20 mouse cellular contexts compared by ENCODE assay signal in genomic region chr1:126745482-126746136, GRCm38 (mm10).
A peak's percentile ranks its signal among the peaks of the same experiment; 100 is the strongest.
DNase-seq lines count a peak whose midpoint lies in the region; ATAC-seq and TF ChIP-seq lines count a peak whose summit lies in the region.
"Had no signal": no experiment of that assay in that cellular context is flagged by ENCODE, and none has a peak within 500 bp of the region (broad histone marks: within the 10 kb centered on the region; RNA-seq: fewer than 3 reads in every experiment).

No protein-coding gene starts in this region.

- no peak for ATAC-seq in heart, embryonic 11.5 days (replicated peaks; ENCODE audit: insufficient number of reproducible peaks, low FRiP score, low TSS enrichment)
- ATAC-seq in hindbrain, embryonic 11.5 days (ENCODE audit: low FRiP score) = peak; percentile 66
- ATAC-seq in neural tube, embryonic 13.5 days (ENCODE audit: low read depth) = 0 out of 2 replicates have a peak, but pooled peaks have one; percentile 21
- ATAC-seq: lung, postnatal 0 days had no signal

- WGBS in heart, embryonic 11.5 days (ENCODE audit: insufficient replicate concordance) = 54% methylated on average over 4 of the region's 4 CpGs
- WGBS in hindbrain, embryonic 11.5 days = 14% methylated on average over 4 of the region's 4 CpGs
- WGBS in neural tube, embryonic 13.5 days = 13% methylated on average over 4 of the region's 4 CpGs
- 55% methylated on average over 4 of the region's 4 CpGs for WGBS in limb, embryonic 10.5 days

- peak; percentile 55 for DNase-seq in heart, adult 11 months
- DNase-seq in embryo, embryonic 10 days (ENCODE audit: low spot score) = peak; percentile 77
- peak; percentile 50 for DNase-seq in hindbrain, embryonic 11.5 days (ENCODE audit: low spot score)
- no peak for DNase-seq in layer of hippocampus, adult 2 months (ENCODE audit: low spot score in 2 of 2)
- no peak for DNase-seq in limb, embryonic 10.5 days (ENCODE audit: low spot score)
- no peak for DNase-seq in layer of hippocampus, adult 18-20 months (ENCODE audit: low spot score in 2 of 2)
- DNase-seq: cerebellum, adult 11 months; cerebellum, postnatal 36 days; gastrocnemius, postnatal 36 days; kidney, adult 2 months; kidney, postnatal 36 days; spleen, adult 18-20 months; thymus, postnatal 36 days had no signal

- no peaks in the 10 kb centered on the region for H3K27me3 ChIP-seq in heart, embryonic 11.5 days (ENCODE audit: control insufficient read depth, insufficient read depth, low read length)
- no peaks in the 10 kb centered on the region for H3K27me3 ChIP-seq in hindbrain, embryonic 11.5 days (ENCODE audit: control insufficient read depth, insufficient read depth, low read length)
- H3K27me3 ChIP-seq in neural tube, embryonic 13.5 days = no peaks in the 10 kb centered on the region
- no peaks in the 10 kb centered on the region for H3K27me3 ChIP-seq in limb, embryonic 10.5 days (ENCODE audit: low read depth, poor library complexity, severe bottlenecking)
- H3K27me3 ChIP-seq: hindbrain, embryonic 15.5 days; megakaryocyte, embryonic 14.5 days had no signal

- H3K4me2 ChIP-seq in heart, embryonic 11.5 days = no peak overlapping the region
- H3K4me2 ChIP-seq in hindbrain, embryonic 11.5 days (replicated peaks; ENCODE audit: low read depth, low read length) = no peak overlapping the region
- H3K4me2 ChIP-seq in neural tube, embryonic 13.5 days = no peak overlapping the region
- H3K4me2 ChIP-seq: hindbrain, embryonic 15.5 days; limb, embryonic 12.5 days had no signal

- no peak for TF ChIP-seq CTCF in layer of hippocampus, adult 2 months (conservative IDR thresholded peaks at IDR 0.05)

- no peaks in the 10 kb centered on the region for H3K36me3 ChIP-seq in heart, embryonic 11.5 days (ENCODE audit: control insufficient read depth, insufficient read depth, low read length)
- H3K36me3 ChIP-seq in hindbrain, embryonic 11.5 days (ENCODE audit: control insufficient read depth, insufficient read depth, low read length) = no peaks in the 10 kb centered on the region
- no peaks in the 10 kb centered on the region for H3K36me3 ChIP-seq in neural tube, embryonic 13.5 days
- H3K36me3 ChIP-seq in limb, embryonic 10.5 days = no peaks in the 10 kb centered on the region
- H3K36me3 ChIP-seq: hindbrain, embryonic 15.5 days; limb, embryonic 12.5 days had no signal

- no peak overlapping the region for H3K27ac ChIP-seq in heart, embryonic 11.5 days (ENCODE audit: low read depth, low read length)
- H3K27ac ChIP-seq in hindbrain, embryonic 11.5 days (ENCODE audit: low read depth, low read length) = peak overlapping the region; percentile 83
- H3K27ac ChIP-seq in neural tube, embryonic 13.5 days (replicated peaks) = no peak overlapping the region; the same call in 1 of the 2 replicates
- H3K27ac ChIP-seq in layer of hippocampus, adult 2 months = no peak overlapping the region
- H3K27ac ChIP-seq in limb, embryonic 10.5 days = no peak overlapping the region
- H3K27ac ChIP-seq: hindbrain, embryonic 15.5 days; limb, embryonic 12.5 days; liver, embryonic 14.5 days had no signal

- H3K9me3 ChIP-seq in heart, embryonic 11.5 days (replicated peaks; ENCODE audit: control insufficient read depth, low read length) = no peaks in the 10 kb centered on the region
- no peaks in the 10 kb centered on the region for H3K9me3 ChIP-seq in hindbrain, embryonic 11.5 days (ENCODE audit: control insufficient read depth, low read length)
- H3K9me3 ChIP-seq in neural tube, embryonic 13.5 days = no peaks in the 10 kb centered on the region
- no peaks in the 10 kb centered on the region for H3K9me3 ChIP-seq in limb, embryonic 10.5 days (replicated peaks)
- H3K9me3 ChIP-seq: hindbrain, embryonic 15.5 days; limb, embryonic 12.5 days had no signal

- no peak overlapping the region for H3K9ac ChIP-seq in heart, embryonic 11.5 days (ENCODE audit: low read depth, low read length)
- H3K9ac ChIP-seq in hindbrain, embryonic 11.5 days (ENCODE audit: low read depth, low read length) = no peak overlapping the region; the same call in 1 of the 2 replicates
- no peak overlapping the region for H3K9ac ChIP-seq in neural tube, embryonic 13.5 days
- H3K9ac ChIP-seq: hindbrain, embryonic 15.5 days; limb, embryonic 12.5 days; liver, embryonic 14.5 days had no signal

- no peak overlapping the region for H3K4me3 ChIP-seq in heart, embryonic 11.5 days (ENCODE audit: low read depth, low read length)
- no peak overlapping the region for H3K4me3 ChIP-seq in hindbrain, embryonic 11.5 days (ENCODE audit: low read depth, low read length)
- H3K4me3 ChIP-seq in neural tube, embryonic 13.5 days = no peak overlapping the region
- no peak overlapping the region for H3K4me3 ChIP-seq in layer of hippocampus, adult 2 months
- no peak overlapping the region for H3K4me3 ChIP-seq in limb, embryonic 10.5 days
- H3K4me3 ChIP-seq: hindbrain, embryonic 15.5 days; limb, embryonic 12.5 days; megakaryocyte, embryonic 14.5 days had no signal

- no peaks in the 10 kb centered on the region for H3K4me1 ChIP-seq in heart, embryonic 11.5 days (ENCODE audit: control insufficient read depth, insufficient read depth, low read length)
- peaks cover 7% of the 10 kb centered on the region for H3K4me1 ChIP-seq in hindbrain, embryonic 11.5 days (replicated peaks; ENCODE audit: control insufficient read depth, insufficient read depth, low read length)
- peaks cover 19% of the 10 kb centered on the region for H3K4me1 ChIP-seq in neural tube, embryonic 13.5 days (replicated peaks)
- peaks cover 17% of the 10 kb centered on the region for H3K4me1 ChIP-seq in limb, embryonic 10.5 days
- H3K4me1 ChIP-seq: hindbrain, embryonic 15.5 days; megakaryocyte, embryonic 14.5 days had no signal

Comparison
In these comparisons a context has a peak if more than half of its experiments do, and no peak if none do; other contexts are left out.
1. DNase-seq: peak in heart, adult 11 months (single experiment), embryo, embryonic 10 days (single experiment) and hindbrain, embryonic 11.5 days (single experiment); none in layer of hippocampus, adult 2 months (0 of 2), limb, embryonic 10.5 days (single experiment) and layer of hippocampus, adult 18-20 months (0 of 2).